Mouse (Mus musculus) liver, embryonic 14.5 days (tissue): ENCODE data around the gene Fry.

Experiments used
- CTCF ChIP-seq: IDR thresholded peaks from 2 replicates; pipeline ENCODE4 v1.5.1; 2016; ENCODE audit warnings: antibody characterized with exemption, low read depth, control low read depth
- EP300 ChIP-seq: IDR thresholded peaks from 2 replicates; pipeline ENCODE4 v1.6.1; 2016; ENCODE audit warnings: antibody characterized with exemption, low read depth

DNA sequence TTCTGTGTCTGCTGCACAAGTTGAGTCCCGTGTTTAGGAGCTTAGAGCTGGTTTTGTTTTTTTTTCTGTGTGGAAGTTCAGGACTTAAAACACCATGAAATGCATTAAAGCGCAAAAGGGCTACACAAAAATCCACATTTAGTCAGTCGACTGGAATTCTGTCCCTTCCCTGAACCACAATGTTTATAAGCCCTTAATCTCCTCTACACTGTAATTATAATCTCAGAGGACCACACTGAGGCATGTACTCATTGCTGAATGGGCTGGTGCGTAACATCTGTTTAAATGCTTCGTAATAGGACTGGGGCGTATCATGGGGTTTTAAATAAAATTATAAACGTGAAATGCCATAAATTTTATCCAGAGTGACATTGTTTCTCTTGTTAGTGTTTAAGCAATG, 89.6 kb downstream of the Fry start:
- TF ChIP-seq CTCF (no peak), EP300 (no peak)
